Mouse (Mus musculus): ENCODE data around the gene Otud5.
"Not testable (repeated sequence)": the region's sequence is repeated elsewhere in the genome, so short reads cannot be mapped to it uniquely, and the experiment has no call there.

The Otud5 gene

GRCm38 (mm10) chrX:7841163-7842162 lies at the start of gene Otud5:
Gene Otud5, plus strand, starts transcription at chrX:7841364.
- DNase-seq (ENCODE audit: low read depth, low spot score): peak; percentile 97

GRCm38 (mm10) chrX:7793361-7793760 lies 47.8 kb upstream of the Otud5 start:
- DNase-seq (ENCODE audit: low read depth, low spot score): peak; percentile 68

GRCm38 (mm10) chrX:7795016-7795415 lies 46.1 kb upstream of the Otud5 start:
- peak; percentile 49 for DNase-seq (ENCODE audit: low read depth, low spot score)

- peak; percentile 68 for DNase-seq (ENCODE audit: low read depth, low spot score)
These were observed 43.8 kb upstream of the Otud5 start for GRCm38 (mm10) chrX:7797327-7797726.

- DNase-seq (ENCODE audit: low read depth, low spot score): not testable (repeated sequence)
These were observed 39.0 kb upstream of the Otud5 start for GRCm38 (mm10) chrX:7802157-7802556.

- peak; percentile 54 for DNase-seq (ENCODE audit: low read depth, low spot score)
These were observed 26.1 kb upstream of the Otud5 start for GRCm38 (mm10) chrX:7815016-7815415.

GRCm38 (mm10) chrX:7821865-7822779 lies 19.0 kb upstream of the Otud5 start, which contains the start of gene Kcnd1:
Gene Kcnd1, plus strand, starts transcription at chrX:7822289.
- DNase-seq (ENCODE audit: low read depth, low spot score): peak; percentile 86

- DNase-seq (ENCODE audit: low read depth, low spot score): no peak
These were observed 4.0 kb upstream of the Otud5 start for GRCm38 (mm10) chrX:7837146-7837545.

GRCm38 (mm10) chrX:7840842-7841162 lies 362 bp upstream of the Otud5 start:
- no peak for DNase-seq (ENCODE audit: low read depth, low spot score)

- no peak for DNase-seq (ENCODE audit: low read depth, low spot score)
These were observed 1.2 kb downstream of the Otud5 start for GRCm38 (mm10) chrX:7842318-7842717.

GRCm38 (mm10) chrX:7847845-7848244 lies 6.7 kb downstream of the Otud5 start:
- DNase-seq (ENCODE audit: low read depth, low spot score): no peak

GRCm38 (mm10) chrX:7854578-7854977 lies 13.4 kb downstream of the Otud5 start:
- DNase-seq (ENCODE audit: low read depth, low spot score): peak; percentile 56

GRCm38 (mm10) chrX:7859191-7859753 lies 18.1 kb downstream of the Otud5 start:
- no peak for DNase-seq (ENCODE audit: low read depth, low spot score)

- no peak for DNase-seq (ENCODE audit: low read depth, low spot score)
These were observed 22.0 kb downstream of the Otud5 start for GRCm38 (mm10) chrX:7863181-7863580.

GRCm38 (mm10) chrX:7864551-7864950 lies 23.4 kb downstream of the Otud5 start:
- DNase-seq (ENCODE audit: low read depth, low spot score): no peak

- DNase-seq (ENCODE audit: low read depth, low spot score): no peak
These were observed 24.2 kb downstream of the Otud5 start for GRCm38 (mm10) chrX:7865343-7865742.

GRCm38 (mm10) chrX:7865786-7866185 lies 24.6 kb downstream of the Otud5 start:
- DNase-seq (ENCODE audit: low read depth, low spot score): no peak

GRCm38 (mm10) chrX:7867141-7867540 lies 26.0 kb downstream of the Otud5 start:
- DNase-seq (ENCODE audit: low read depth, low spot score): no peak

- DNase-seq (ENCODE audit: low read depth, low spot score): no peak
These were observed 27.3 kb downstream of the Otud5 start for GRCm38 (mm10) chrX:7868506-7868905.

- DNase-seq (ENCODE audit: low read depth, low spot score): no peak
These were observed 28.7 kb downstream of the Otud5 start for GRCm38 (mm10) chrX:7869826-7870225.

- no peak for DNase-seq (ENCODE audit: low read depth, low spot score)
These were observed 36.8 kb downstream of the Otud5 start, which contains the start of gene Pim2 for GRCm38 (mm10) chrX:7878007-7878419. Gene Pim2, plus strand, starts transcription at chrX:7878262.

- no peak for DNase-seq (ENCODE audit: low read depth, low spot score)
These were observed 37.3 kb downstream of the Otud5 start for GRCm38 (mm10) chrX:7878495-7878894.
